Mouse (Mus musculus) embryonic facial prominence, embryonic 12.5 days (tissue): Measurements from ENCODE around the gene Ophn1. TPM values are rescaled to one million over a fixed set of nuclear protein-coding genes. Genes with fewer than 3 reads are reported as not detected.

Experiments used
- ATAC-seq: fragments of 200-750 bp; cut with Nextera tagmentation; 2 replicates; pipeline ENCODE4 v1.8.0; 2017; ENCODE audit not compliant: insufficient number of reproducible peaks, insufficient read depth, low FRiP score, low TSS enrichment
- H3K27ac ChIP-seq: fragments of 300-500 bp; sonication (generic); 2 replicates; pipeline ENCODE4 v1.5.1; 2016; ENCODE audit warnings: mild to moderate bottlenecking
- H3K27me3 ChIP-seq: fragments of 300-500 bp; sonication (generic); 2 replicates; pipeline ENCODE4 v1.6.1; 2016; ENCODE audit warnings: mild to moderate bottlenecking, moderate library complexity
- H3K36me3 ChIP-seq: fragments of 300-500 bp; sonication (generic); 2 replicates; pipeline ENCODE4 v1.6.1; 2016; ENCODE audit warnings: mild to moderate bottlenecking
- H3K4me1 ChIP-seq: fragments of 300-500 bp; sonication (generic); 2 replicates; pipeline ENCODE4 v1.6.1; 2016
- H3K4me2 ChIP-seq: fragments of 300-500 bp; sonication (generic); replicated peaks from 2 replicates; pipeline ENCODE4 v1.6.1; 2016; ENCODE audit warnings: mild to moderate bottlenecking, moderate library complexity
- H3K4me3 ChIP-seq: fragments of 300-500 bp; sonication (generic); 2 replicates; pipeline ENCODE4 v1.5.1; 2016; ENCODE audit warnings: mild to moderate bottlenecking
- H3K9ac ChIP-seq: fragments of 300-500 bp; sonication (generic); 2 replicates; pipeline ENCODE4 v1.6.1; 2016; ENCODE audit warnings: mild to moderate bottlenecking, moderate library complexity
- H3K9me3 ChIP-seq: fragments of 300-500 bp; sonication (generic); 2 replicates; pipeline ENCODE4 v1.6.1; 2016; ENCODE audit warnings: mild to moderate bottlenecking, moderate library complexity
- WGBS: fragments of 180-500 bp; shearing (Covaris S2); methylation state at CpG from one replicate; pipeline ENCODE4 v1.1.7; 2016; 5-methylcytosine and 5-hydroxymethylcytosine counted together
- polyA plus RNA-seq: library from polyadenylated mRNA; unstranded; fragments of >200 nt; fragmentation: Nextera tagmentation; extraction: Ambion mirVana; gene quantifications from 2 replicates; pipeline ENCODE4 v1.2.1, GENCODE M21; 2016

Ophn1 gene
- polyA plus RNA-seq, 1 experiment from 2014 or later: 21.5 TPM

DNA sequence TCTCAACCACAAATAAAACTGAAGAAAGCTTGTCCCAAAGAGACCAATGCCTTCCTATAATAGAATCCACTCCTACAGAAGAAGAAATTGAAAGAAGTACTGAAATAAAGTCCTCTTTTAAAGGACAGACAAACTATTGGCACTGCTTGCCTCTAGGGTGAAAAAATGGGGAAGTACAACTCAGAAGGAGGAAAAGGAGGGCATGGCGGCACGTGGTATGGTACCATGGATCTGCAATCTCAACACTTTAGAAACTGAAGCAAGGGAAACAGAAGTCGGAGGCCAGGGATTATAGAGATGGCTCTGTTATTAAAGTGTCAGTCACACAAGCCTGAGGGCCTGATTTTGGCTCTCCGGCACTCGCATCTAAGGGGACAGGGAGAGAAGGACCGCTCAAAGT, 10.5 kb downstream of the Ophn1 start:
- H3K9ac ChIP-seq: no peak overlapping the region
- WGBS: 83% methylated on average over 6 of the region's 6 CpGs
- no peaks in the 10 kb centered on the region for H3K36me3 ChIP-seq
- H3K9me3 ChIP-seq: no peaks in the 10 kb centered on the region
- H3K4me2 ChIP-seq: no peak overlapping the region
- no peaks in the 10 kb centered on the region for H3K27me3 ChIP-seq
- H3K4me1 ChIP-seq: no peaks in the 10 kb centered on the region
- H3K4me3 ChIP-seq: no peak overlapping the region
- no peak overlapping the region for H3K27ac ChIP-seq
- no peak for ATAC-seq

DNA sequence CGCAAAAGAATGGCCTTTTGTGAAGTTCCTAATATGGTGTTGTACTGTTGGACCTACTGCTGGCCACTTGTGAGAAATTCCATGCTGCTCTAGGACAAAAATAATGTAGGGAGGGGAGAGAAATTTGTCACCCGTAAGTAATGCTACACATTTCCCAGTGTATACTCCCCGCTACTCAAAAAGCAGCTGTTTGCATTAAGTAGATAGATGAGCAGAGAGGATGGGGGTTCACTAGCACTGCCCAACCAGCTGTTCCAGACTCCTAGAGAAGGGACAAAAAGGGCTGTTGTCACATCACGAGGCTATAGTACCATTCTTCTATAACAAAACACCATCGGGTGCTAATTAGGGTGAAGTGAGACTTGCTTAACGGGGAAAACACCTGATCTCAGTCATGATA, 15.7 kb downstream of the Ophn1 start:
- no peaks in the 10 kb centered on the region for H3K36me3 ChIP-seq
- no peak overlapping the region for H3K27ac ChIP-seq
- no peaks in the 10 kb centered on the region for H3K9me3 ChIP-seq
- no peak overlapping the region for H3K4me2 ChIP-seq
- ATAC-seq: no peak
- H3K4me1 ChIP-seq: no peaks in the 10 kb centered on the region
- no peak overlapping the region for H3K9ac ChIP-seq
- WGBS: 75% methylated on average over 6 of the region's 6 CpGs
- no peak overlapping the region for H3K4me3 ChIP-seq
- H3K27me3 ChIP-seq: no peaks in the 10 kb centered on the region; the same call in 1 of the 2 replicates

DNA sequence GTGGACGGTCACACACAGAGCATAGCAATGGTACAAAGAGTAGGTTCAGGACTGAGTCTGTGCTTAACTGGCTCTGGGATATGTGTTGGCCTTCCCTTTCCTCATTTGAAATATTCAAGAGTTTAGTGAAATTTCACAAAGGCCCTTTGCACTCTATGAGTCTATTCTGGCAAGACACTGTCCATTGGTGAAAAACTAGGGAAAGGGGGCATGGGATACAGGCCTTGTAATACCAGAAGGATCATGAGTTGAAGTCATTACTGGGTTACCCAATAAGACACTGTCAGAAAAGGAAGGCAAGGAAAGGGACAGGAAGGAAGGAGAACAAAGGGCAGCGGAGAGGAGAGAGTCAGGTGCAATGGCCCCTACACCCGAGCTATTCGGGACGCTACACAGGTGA, 16.7 kb downstream of the Ophn1 start:
- no peaks in the 10 kb centered on the region for H3K4me1 ChIP-seq
- no peaks in the 10 kb centered on the region for H3K36me3 ChIP-seq
- no peaks in the 10 kb centered on the region for H3K9me3 ChIP-seq
- no peak for ATAC-seq
- no peak overlapping the region for H3K9ac ChIP-seq
- H3K4me3 ChIP-seq: no peak overlapping the region
- H3K27me3 ChIP-seq: no peaks in the 10 kb centered on the region; the same call in 1 of the 2 replicates
- no peak overlapping the region for H3K4me2 ChIP-seq
- H3K27ac ChIP-seq: no peak overlapping the region
- 94% methylated on average over 5 of the region's 5 CpGs for WGBS

DNA sequence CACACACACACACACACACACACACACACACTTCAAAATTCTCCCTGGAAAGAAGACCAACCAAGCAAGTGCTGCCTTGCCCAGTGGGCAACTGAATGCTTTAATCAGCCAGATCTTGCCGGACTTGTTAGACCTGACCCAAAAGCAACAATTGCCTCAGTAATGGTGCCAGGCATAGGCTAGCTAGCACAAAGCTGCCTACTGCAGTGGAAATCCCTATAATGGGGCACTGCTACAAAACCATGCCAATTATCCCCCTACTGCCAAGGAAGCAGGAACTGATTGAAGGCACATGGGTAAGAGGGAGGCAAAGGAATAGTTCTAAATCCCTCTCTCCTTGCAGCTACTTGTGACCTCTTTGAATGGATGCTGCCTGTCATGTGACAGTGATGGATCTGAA, 18.8 kb downstream of the Ophn1 start:
- Histone ChIP-seq H3K27me3 (peaks cover 2% of the 10 kb centered on the region; the same call in 1 of the 2 replicates), H3K4me1 (no peaks in the 10 kb centered on the region), H3K36me3 (no peaks in the 10 kb centered on the region), H3K9me3 (no peaks in the 10 kb centered on the region), H3K4me3 (no peak overlapping the region), H3K4me2 (no peak overlapping the region), H3K27ac (no peak overlapping the region), H3K9ac (no peak overlapping the region)
- WGBS: 81% methylated on average over 1 of the region's 1 CpGs
- ATAC-seq: no peak

DNA sequence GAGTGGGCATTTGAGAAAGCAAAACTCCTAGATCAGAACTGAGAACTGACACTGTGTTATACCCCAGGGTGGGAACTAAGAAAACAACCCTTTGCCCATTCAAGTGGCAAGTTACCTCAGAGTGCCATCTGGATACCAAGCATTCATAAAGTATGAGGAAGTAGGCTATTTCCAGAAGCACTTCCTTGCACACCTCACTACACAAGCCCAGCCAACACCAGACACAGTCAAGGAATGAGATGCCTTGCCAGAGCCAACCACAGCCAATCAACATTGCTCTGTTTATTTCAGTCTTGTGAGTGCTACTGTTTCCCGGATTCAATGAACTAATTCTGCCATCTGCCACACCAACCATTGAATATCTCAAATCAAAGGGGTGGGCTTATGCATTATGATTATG, 20.3 kb downstream of the Ophn1 start:
- Histone ChIP-seq H3K4me1 (no peaks in the 10 kb centered on the region), H3K4me3 (no peak overlapping the region), H3K36me3 (no peaks in the 10 kb centered on the region), H3K27ac (no peak overlapping the region), H3K9ac (no peak overlapping the region), H3K9me3 (no peaks in the 10 kb centered on the region), H3K27me3 (peaks cover 2% of the 10 kb centered on the region), H3K4me2 (no peak overlapping the region)
- ATAC-seq: no peak
- WGBS: 79% methylated on average over 1 of the region's 1 CpGs

DNA sequence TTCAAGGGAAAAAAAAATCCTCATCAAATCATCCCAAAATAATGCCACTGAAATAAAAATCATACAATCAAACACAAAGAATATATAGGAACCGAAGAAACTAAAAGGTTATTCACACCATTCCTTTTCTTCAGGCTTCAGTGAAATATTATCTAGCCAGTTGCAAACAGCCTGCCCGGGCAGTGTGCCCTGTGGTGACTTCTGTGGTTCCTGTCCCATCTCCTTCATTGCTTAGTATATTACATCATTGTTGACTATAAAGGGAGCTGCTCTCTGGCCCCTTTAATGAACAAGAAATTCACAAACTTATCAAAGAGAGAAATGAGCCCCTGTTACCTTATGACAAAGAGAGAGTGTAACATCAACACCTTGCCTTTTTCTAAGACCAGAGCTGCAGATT, 21.1 kb downstream of the Ophn1 start:
- Histone ChIP-seq H3K27ac (no peak overlapping the region), H3K9me3 (no peaks in the 10 kb centered on the region), H3K4me2 (no peak overlapping the region), H3K27me3 (peaks cover 2% of the 10 kb centered on the region), H3K9ac (no peak overlapping the region), H3K36me3 (no peaks in the 10 kb centered on the region), H3K4me1 (no peaks in the 10 kb centered on the region), H3K4me3 (no peak overlapping the region)
- no peak for ATAC-seq
- WGBS: 79% methylated on average over 2 of the region's 2 CpGs

DNA sequence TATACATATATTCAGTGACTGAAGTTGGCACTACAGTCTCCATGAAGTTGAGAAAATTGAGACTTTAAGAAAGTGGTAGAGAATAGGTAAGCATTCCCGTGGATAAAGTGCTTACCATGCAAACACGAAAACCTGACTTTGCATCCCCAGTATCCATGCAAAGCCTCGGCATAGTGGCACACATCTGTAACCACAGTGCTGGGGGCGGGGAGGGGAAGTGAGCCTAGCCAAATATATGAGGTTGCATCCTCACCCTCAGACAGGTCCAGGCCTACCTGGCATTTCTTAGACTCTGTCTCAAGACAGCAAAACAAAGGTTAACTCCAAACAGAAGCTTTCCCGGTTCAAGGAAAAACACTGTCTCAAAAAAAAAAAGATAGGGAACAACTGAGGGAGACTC, 21.7 kb downstream of the Ophn1 start:
- Histone ChIP-seq H3K4me3 (no peak overlapping the region), H3K27ac (no peak overlapping the region), H3K36me3 (no peaks in the 10 kb centered on the region), H3K9me3 (no peaks in the 10 kb centered on the region), H3K4me2 (no peak overlapping the region), H3K27me3 (peaks cover 2% of the 10 kb centered on the region; the same call in 1 of the 2 replicates), H3K9ac (no peak overlapping the region), H3K4me1 (no peaks in the 10 kb centered on the region)
- ATAC-seq: no peak
- WGBS: 82% methylated on average over 5 of the region's 5 CpGs

DNA sequence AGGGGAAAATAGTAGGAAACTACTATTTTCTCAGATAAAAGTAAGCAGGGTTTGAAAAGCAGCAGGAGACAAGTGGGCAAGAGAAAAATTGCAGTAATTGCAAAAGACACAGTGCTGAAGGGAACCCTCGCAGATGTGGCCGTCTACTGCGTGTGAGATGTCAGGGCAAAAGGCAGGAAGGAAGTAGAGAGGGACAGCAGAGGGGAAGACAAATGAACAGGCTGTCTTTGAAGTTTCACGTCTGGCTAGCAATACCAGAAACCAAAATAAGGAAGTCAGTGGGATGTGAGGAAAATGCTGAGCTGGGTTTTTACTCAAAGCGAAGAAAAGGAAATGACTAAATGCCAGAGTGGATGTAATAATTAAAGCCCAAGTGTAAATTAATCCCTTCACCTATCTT, 30.7 kb downstream of the Ophn1 start:
- Histone ChIP-seq H3K4me2 (no peak overlapping the region), H3K27ac (no peak overlapping the region), H3K36me3 (no peaks in the 10 kb centered on the region), H3K9me3 (no peaks in the 10 kb centered on the region), H3K9ac (no peak overlapping the region), H3K4me1 (no peaks in the 10 kb centered on the region), H3K27me3 (no peaks in the 10 kb centered on the region), H3K4me3 (no peak overlapping the region)
- 52% methylated on average over 5 of the region's 5 CpGs for WGBS
- ATAC-seq: no peak

DNA sequence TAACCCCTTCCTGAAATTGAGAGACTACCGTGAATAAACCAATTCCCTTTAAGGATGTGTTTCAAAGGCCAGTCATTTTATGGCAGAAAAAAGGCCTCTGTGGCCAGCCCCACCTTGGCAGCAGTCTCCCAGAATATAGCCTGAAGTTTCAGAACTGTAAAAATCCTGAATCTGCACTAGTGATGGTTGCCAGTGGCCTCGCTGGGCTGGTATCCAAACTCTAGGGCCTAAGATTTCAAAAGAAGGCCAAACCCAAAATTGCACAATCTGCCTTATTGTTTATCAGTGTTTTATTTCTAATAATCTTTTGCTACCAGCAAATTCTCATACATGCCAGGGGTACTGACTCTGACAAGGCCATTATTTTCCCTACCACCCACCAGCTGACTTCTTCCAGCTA, 34.8 kb downstream of the Ophn1 start:
- no peak overlapping the region for H3K27ac ChIP-seq
- no peak overlapping the region for H3K4me3 ChIP-seq
- 85% methylated on average over 2 of the region's 2 CpGs for WGBS
- H3K27me3 ChIP-seq: no peaks in the 10 kb centered on the region
- no peak overlapping the region for H3K4me2 ChIP-seq
- H3K9ac ChIP-seq: no peak overlapping the region
- H3K9me3 ChIP-seq: no peaks in the 10 kb centered on the region
- H3K4me1 ChIP-seq: no peaks in the 10 kb centered on the region
- ATAC-seq: no peak
- H3K36me3 ChIP-seq: no peaks in the 10 kb centered on the region

DNA sequence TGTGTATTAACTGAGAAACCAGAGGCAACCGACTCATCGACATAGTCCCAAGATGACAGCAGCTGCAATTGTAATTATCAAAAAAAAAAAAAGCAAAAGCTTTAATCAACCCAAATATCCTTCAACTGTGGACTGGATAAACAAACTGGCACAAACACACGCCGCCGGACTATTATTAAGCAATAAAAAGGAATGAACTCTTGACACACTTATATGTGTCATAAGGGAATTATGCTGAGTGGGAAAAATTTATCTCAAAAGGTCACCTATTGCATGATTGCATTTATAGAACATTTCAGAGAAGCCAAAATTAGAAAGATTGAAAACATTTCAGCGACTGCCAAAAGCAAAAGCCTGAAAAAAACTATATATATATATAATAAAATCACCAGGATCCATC, 40.0 kb downstream of the Ophn1 start:
- Histone ChIP-seq H3K27me3 (no peaks in the 10 kb centered on the region; the same call in 1 of the 2 replicates), H3K27ac (no peak overlapping the region), H3K36me3 (no peaks in the 10 kb centered on the region), H3K9ac (no peak overlapping the region), H3K9me3 (no peaks in the 10 kb centered on the region), H3K4me3 (no peak overlapping the region), H3K4me1 (no peaks in the 10 kb centered on the region), H3K4me2 (no peak overlapping the region)
- 81% methylated on average over 6 of the region's 6 CpGs for WGBS
- no peak for ATAC-seq

DNA sequence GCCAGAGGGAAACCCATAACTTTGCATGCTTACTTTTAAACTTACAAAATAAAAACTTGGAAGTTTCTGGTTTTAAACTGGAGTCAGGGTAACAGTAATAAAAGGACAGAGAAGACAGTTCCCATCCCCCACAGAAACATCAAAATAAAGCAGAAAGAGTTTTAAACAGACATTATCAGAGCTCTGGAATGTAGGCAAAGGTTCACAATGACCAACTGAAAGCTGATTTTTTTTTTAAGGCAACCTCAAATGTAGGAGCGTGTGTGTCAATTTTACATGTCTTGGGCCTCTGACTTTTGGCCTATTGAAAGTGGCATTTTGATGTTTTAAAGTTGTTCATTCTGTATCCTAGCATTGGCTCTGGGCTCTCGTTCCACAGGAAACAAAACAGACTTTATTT, 49.2 kb downstream of the Ophn1 start:
- 62% methylated on average over 2 of the region's 2 CpGs for WGBS
- H3K27ac ChIP-seq: no peak overlapping the region
- H3K4me1 ChIP-seq: no peaks in the 10 kb centered on the region
- H3K4me2 ChIP-seq: no peak overlapping the region
- H3K36me3 ChIP-seq: no peaks in the 10 kb centered on the region
- 0 out of 2 replicates have a peak, but pooled peaks cover 2% of the 10 kb centered on the region for H3K27me3 ChIP-seq
- no peak for ATAC-seq
- H3K9ac ChIP-seq: no peak overlapping the region
- H3K4me3 ChIP-seq: no peak overlapping the region
- H3K9me3 ChIP-seq: no peaks in the 10 kb centered on the region

DNA sequence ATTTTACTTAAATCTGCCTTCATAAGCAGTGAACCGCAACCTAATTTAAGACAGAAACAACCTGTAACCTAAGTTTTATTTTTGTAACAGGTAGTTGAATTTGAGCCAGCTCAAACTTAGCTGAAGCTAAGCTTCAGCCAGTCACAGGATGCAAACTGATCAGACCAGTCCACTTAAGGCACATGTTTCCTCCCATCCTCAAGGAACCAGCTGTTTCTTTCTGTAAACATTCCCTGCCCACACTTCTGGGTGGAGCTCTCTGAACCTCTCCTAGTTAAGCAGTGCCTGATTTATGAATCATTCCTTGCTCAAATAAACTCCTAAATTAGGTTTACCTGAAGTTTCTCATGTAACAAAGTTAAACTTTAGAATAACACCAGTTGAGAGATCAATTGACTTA, 54.8 kb downstream of the Ophn1 start:
- Histone ChIP-seq H3K4me1 (no peaks in the 10 kb centered on the region), H3K9me3 (no peaks in the 10 kb centered on the region), H3K27me3 (no peaks in the 10 kb centered on the region), H3K36me3 (no peaks in the 10 kb centered on the region), H3K9ac (no peak overlapping the region), H3K27ac (no peak overlapping the region), H3K4me3 (no peak overlapping the region), H3K4me2 (no peak overlapping the region)
- ATAC-seq: no peak
- 76% methylated on average over 1 of the region's 1 CpGs for WGBS

DNA sequence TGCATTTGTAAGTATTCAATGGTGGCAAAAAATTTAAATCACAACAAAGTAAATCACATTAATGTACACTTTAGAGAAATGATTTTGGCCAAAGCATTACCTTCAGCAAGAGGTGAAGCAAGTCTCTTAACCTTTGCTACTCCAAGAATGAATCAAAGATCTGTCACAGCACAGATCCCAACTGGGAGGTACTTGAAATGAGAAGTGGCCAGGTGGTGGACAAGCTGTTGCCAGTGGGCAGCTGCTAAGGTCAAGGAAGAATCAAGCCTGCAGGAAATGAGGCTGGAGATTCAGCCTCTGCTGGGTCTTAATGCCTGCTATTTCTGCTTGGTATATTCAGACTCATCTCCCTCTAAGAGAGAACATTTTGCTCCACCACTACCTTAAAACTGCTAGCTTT, 87.0 kb downstream of the Ophn1 start:
- Histone ChIP-seq H3K27ac (no peak overlapping the region), H3K4me3 (no peak overlapping the region)
- no peak for ATAC-seq

More for the DNA sequence above, 87.0 kb downstream of the Ophn1 start:
- Histone ChIP-seq H3K4me2 (no peak overlapping the region), H3K27me3 (no peaks in the 10 kb centered on the region), H3K36me3 (no peaks in the 10 kb centered on the region), H3K9ac (no peak overlapping the region), H3K4me1 (no peaks in the 10 kb centered on the region), H3K9me3 (no peaks in the 10 kb centered on the region)
